Mouse (Mus musculus): ENCODE measurements at regions not wholly inside any gene's neighbourhood (a gene's known extent, or its start where the extent isn't known, plus 50 kb on each side); places are given as distances from the start of the nearest gene placed in this dataset.

DNA sequence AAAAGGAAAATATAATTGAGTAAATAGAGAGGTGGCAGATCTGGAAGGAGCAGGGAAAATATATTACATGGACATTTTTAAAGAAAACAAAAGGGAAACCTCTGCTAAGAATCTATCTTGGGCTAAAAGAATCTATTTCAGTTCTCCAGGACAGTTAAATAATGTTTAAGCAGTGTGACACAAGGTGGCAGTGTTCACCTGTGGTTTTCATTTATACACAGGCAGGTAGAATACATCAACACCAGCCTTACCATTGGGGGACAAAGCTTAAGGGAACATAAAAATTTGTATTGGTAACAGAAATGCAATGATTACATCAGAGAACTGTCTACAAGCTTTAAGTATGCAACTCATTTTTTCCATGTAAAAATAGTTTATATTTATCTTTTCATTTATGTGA, 78.2 kb upstream of the Cldn34d start:
- peak; percentile 19 to 26 for DNase-seq

Data from kidney, postnatal 4 days (tissue).